Mouse (Mus musculus) liver, embryonic 11.5 days (tissue): ENCODE measurements around the gene Gm973. TPM values are rescaled to one million over a fixed set of nuclear protein-coding genes. Genes with fewer than 3 reads are reported as not detected.

Source experiments
- ATAC-seq: fragments of 200-750 bp; cut with Nextera tagmentation; replicated peaks from 2 replicates; pipeline ENCODE4 v1.8.0; 2017; ENCODE audit warnings: moderate number of reproducible peaks, mild to moderate bottlenecking, moderate TSS enrichment, moderate library complexity; ENCODE audit not compliant: low FRiP score
- DNase-seq: peaks from one replicate; pipeline ENCODE4 v3.0.0-alpha.2; 2017; ENCODE audit warnings: low spot score
- H3K27ac ChIP-seq: fragments of 300-500 bp; sonication (generic); 2 replicates; pipeline ENCODE4 v1.5.1; 2014; ENCODE audit warnings: mild to moderate bottlenecking, low read depth, low read length, control low read depth
- H3K27me3 ChIP-seq: fragments of 300-500 bp; sonication (generic); replicated peaks from 2 replicates; pipeline ENCODE4 v1.6.1; 2014; ENCODE audit warnings: low read length, mixed read lengths; ENCODE audit not compliant: control insufficient read depth, insufficient read depth
- H3K36me3 ChIP-seq: fragments of 300-500 bp; sonication (generic); 2 replicates; pipeline ENCODE4 v1.6.1; 2014; ENCODE audit warnings: mild to moderate bottlenecking, low read length, moderate library complexity, mixed read lengths; ENCODE audit not compliant: control insufficient read depth, insufficient read depth
- H3K4me1 ChIP-seq: fragments of 300-500 bp; sonication (generic); replicated peaks from 2 replicates; pipeline ENCODE4 v1.6.1; 2014; ENCODE audit warnings: low read length, mixed read lengths; ENCODE audit not compliant: control insufficient read depth, insufficient read depth
- H3K4me2 ChIP-seq: fragments of 300-500 bp; sonication (generic); 2 replicates; pipeline ENCODE4 v1.6.1; 2014; ENCODE audit warnings: mild to moderate bottlenecking, control low read depth, moderate library complexity
- H3K4me3 ChIP-seq: fragments of 300-500 bp; sonication (generic); 2 replicates; pipeline ENCODE4 v1.5.1; 2014; ENCODE audit warnings: low read depth, low read length, control low read depth
- H3K9ac ChIP-seq: fragments of 300-500 bp; sonication (generic); 2 replicates; pipeline ENCODE4 v1.6.1; 2014; ENCODE audit warnings: low read depth, low read length, control low read depth
- H3K9me3 ChIP-seq: fragments of 300-500 bp; sonication (generic); 2 replicates; pipeline ENCODE4 v1.6.1; 2016; ENCODE audit warnings: low read length, inconsistent platforms, mixed read lengths; ENCODE audit not compliant: control insufficient read depth
- WGBS: fragments of 180-500 bp; shearing (Covaris S2); extraction: QIAGEN DNeasy Blood & Tissue Kit; methylation state at CpG from one replicate; pipeline ENCODE4 v1.1.7; 2014; 5-methylcytosine and 5-hydroxymethylcytosine counted together
- polyA plus RNA-seq: library from polyadenylated mRNA; unstranded; fragments of >200 nt; fragmentation: Nextera tagmentation; extraction: Ambion mirVana; gene quantifications from 2 replicates; pipeline ENCODE4 v1.2.1, GENCODE M21; 2014

The Gm973 gene
- polyA plus RNA-seq, 1 experiment from 2014 or later = 0.22 TPM

GRCm38 (mm10) chr1:59594586-59595266 is 78.7 kb downstream of the Gm973 start:
- DNase-seq (no peak), ATAC-seq (no peak)
- Histone ChIP-seq H3K9ac (no peak overlapping the region), H3K36me3 (no peaks in the 10 kb centered on the region), H3K9me3 (no peaks in the 10 kb centered on the region), H3K27me3 (peaks cover 14% of the 10 kb centered on the region), H3K27ac (no peak overlapping the region), H3K4me2 (no peak overlapping the region), H3K4me3 (no peak overlapping the region), H3K4me1 (peaks cover 2% of the 10 kb centered on the region)
- 85% methylated on average over 11 of the region's 11 CpGs for WGBS

GRCm38 (mm10) chr1:59595609-59596008 is 79.5 kb downstream of the Gm973 start:
- WGBS = 52% methylated on average over 9 of the region's 9 CpGs

GRCm38 (mm10) chr1:59602531-59603416 is 86.7 kb downstream of the Gm973 start:
- Histone ChIP-seq H3K4me1 (no peaks in the 10 kb centered on the region), H3K36me3 (no peaks in the 10 kb centered on the region), H3K4me3 (no peak overlapping the region), H3K9me3 (no peaks in the 10 kb centered on the region), H3K4me2 (no peak overlapping the region), H3K9ac (no peak overlapping the region), H3K27ac (no peak overlapping the region), H3K27me3 (no peaks in the 10 kb centered on the region; the same call in 1 of the 2 replicates)
- no peak for ATAC-seq
- WGBS = 47% methylated on average over 11 of the region's 11 CpGs
- DNase-seq = no peak

More at GRCm38 (mm10) chr1:59595609-59596008, 79.5 kb downstream of the Gm973 start:
- H3K27me3 ChIP-seq = peaks cover 14% of the 10 kb centered on the region
- H3K9ac ChIP-seq = no peak overlapping the region
- H3K4me2 ChIP-seq = no peak overlapping the region
- no peaks in the 10 kb centered on the region for H3K36me3 ChIP-seq
- DNase-seq (no peak), ATAC-seq (no peak)
- H3K4me1 ChIP-seq = peaks cover 2% of the 10 kb centered on the region
- H3K4me3 ChIP-seq = no peak overlapping the region
- no peaks in the 10 kb centered on the region for H3K9me3 ChIP-seq
- no peak overlapping the region for H3K27ac ChIP-seq

GRCm38 (mm10) chr1:59603417-59603712 is 87.3 kb downstream of the Gm973 start:
- Histone ChIP-seq H3K4me3 (no peak overlapping the region), H3K27me3 (no peaks in the 10 kb centered on the region; the same call in 1 of the 2 replicates), H3K27ac (no peak overlapping the region), H3K9ac (no peak overlapping the region), H3K9me3 (no peaks in the 10 kb centered on the region), H3K4me2 (no peak overlapping the region), H3K4me1 (no peaks in the 10 kb centered on the region), H3K36me3 (no peaks in the 10 kb centered on the region)
- 79% methylated on average over 2 of the region's 2 CpGs for WGBS
- DNase-seq (no peak), ATAC-seq (no peak)

- Histone ChIP-seq H3K9ac (no peak overlapping the region), H3K4me2 (peak overlapping the region; percentile 25; the same call in 1 of the 2 replicates), H3K4me3 (no peak overlapping the region), H3K27me3 (no peaks in the 10 kb centered on the region; the same call in 1 of the 2 replicates), H3K27ac (no peak overlapping the region), H3K4me1 (no peaks in the 10 kb centered on the region), H3K9me3 (no peaks in the 10 kb centered on the region), H3K36me3 (no peaks in the 10 kb centered on the region)
- DNase-seq (no peak), ATAC-seq (no peak)
- 28% methylated on average over 11 of the region's 11 CpGs for WGBS
These were observed 87.8 kb downstream of the Gm973 start for GRCm38 (mm10) chr1:59603893-59604292.

GRCm38 (mm10) chr1:59606479-59606878 is 90.4 kb downstream of the Gm973 start:
- Histone ChIP-seq H3K4me3 (no peak overlapping the region), H3K4me1 (no peaks in the 10 kb centered on the region), H3K27me3 (no peaks in the 10 kb centered on the region; the same call in 1 of the 2 replicates), H3K9me3 (no peaks in the 10 kb centered on the region), H3K36me3 (no peaks in the 10 kb centered on the region), H3K27ac (no peak overlapping the region), H3K9ac (no peak overlapping the region), H3K4me2 (no peak overlapping the region)
- DNase-seq (no peak), ATAC-seq (no peak)
- 88% methylated on average over 13 of the region's 13 CpGs for WGBS

- 57% methylated on average over 7 of the region's 7 CpGs for WGBS
- ATAC-seq = no peak
- Histone ChIP-seq H3K4me1 (no peaks in the 10 kb centered on the region), H3K9me3 (no peaks in the 10 kb centered on the region), H3K27ac (no peak overlapping the region), H3K9ac (no peak overlapping the region), H3K27me3 (no peaks in the 10 kb centered on the region; the same call in 1 of the 2 replicates), H3K36me3 (no peaks in the 10 kb centered on the region), H3K4me3 (no peak overlapping the region), H3K4me2 (no peak overlapping the region)
- DNase-seq = no peak
These were observed 91.0 kb downstream of the Gm973 start for GRCm38 (mm10) chr1:59607071-59607470.

GRCm38 (mm10) chr1:59608125-59608762 is 92.2 kb downstream of the Gm973 start:
- no peaks in the 10 kb centered on the region for H3K27me3 ChIP-seq
- 83% methylated on average over 7 of the region's 7 CpGs for WGBS
- H3K27ac ChIP-seq = no peak overlapping the region
- no peaks in the 10 kb centered on the region for H3K9me3 ChIP-seq
- no peak for DNase-seq
- H3K9ac ChIP-seq = no peak overlapping the region
- ATAC-seq = no peak
- H3K36me3 ChIP-seq = no peaks in the 10 kb centered on the region
- no peak overlapping the region for H3K4me2 ChIP-seq
- no peak overlapping the region for H3K4me3 ChIP-seq
- H3K4me1 ChIP-seq = no peaks in the 10 kb centered on the region
